Mouse (Mus musculus): ENCODE measurements at regions not wholly inside any gene's neighbourhood (a gene's known extent, or its start where the extent isn't known, plus 50 kb on each side); places are given as distances from the start of the nearest gene placed in this dataset.
"Not testable (repeated sequence)": the region's sequence is repeated elsewhere in the genome, so short reads cannot be mapped to it uniquely, and the experiment has no call there.

GRCm38 (mm10) chr8:51409123-51409522 is 2102.4 kb upstream of the Aga start:
- H3K27me3 ChIP-seq = no peaks in the 10 kb centered on the region
- H3K4me3 ChIP-seq = no peak overlapping the region
- H3K4me1 ChIP-seq = no peaks in the 10 kb centered on the region
- H3K9me3 ChIP-seq = no peaks in the 10 kb centered on the region
- no peaks in the 10 kb centered on the region for H3K36me3 ChIP-seq
- 13% methylated on average over 1 of the region's 1 CpGs for WGBS
- no peak overlapping the region for H3K4me2 ChIP-seq
- H3K9ac ChIP-seq = no peak overlapping the region
- no peak for ATAC-seq (ENCODE audit: borderline replicate concordance, extremely low read depth, low FRiP score, low TSS enrichment)
- H3K27ac ChIP-seq = no peak overlapping the region

- no peak for ATAC-seq (ENCODE audit: borderline replicate concordance, extremely low read depth, low FRiP score, low TSS enrichment)
- 69% methylated on average over 1 of the region's 1 CpGs for WGBS
- no peaks in the 10 kb centered on the region for H3K4me1 ChIP-seq
Measured at GRCm38 (mm10) chr8:51428443-51428842, 2083.1 kb upstream of the Aga start.

GRCm38 (mm10) chr8:51428851-51429250 is 2082.7 kb upstream of the Aga start:
- Histone ChIP-seq H3K27ac (no peak overlapping the region), H3K4me3 (no peak overlapping the region), H3K4me2 (no peak overlapping the region), H3K9me3 (no peaks in the 10 kb centered on the region), H3K9ac (no peak overlapping the region), H3K4me1 (no peaks in the 10 kb centered on the region), H3K36me3 (no peaks in the 10 kb centered on the region), H3K27me3 (no peaks in the 10 kb centered on the region)
- ATAC-seq (ENCODE audit: borderline replicate concordance, extremely low read depth, low FRiP score, low TSS enrichment) = no peak
- WGBS = 73% methylated on average over 3 of the region's 3 CpGs

More at GRCm38 (mm10) chr8:51428443-51428842, 2083.1 kb upstream of the Aga start:
- no peaks in the 10 kb centered on the region for H3K36me3 ChIP-seq
- no peak overlapping the region for H3K4me2 ChIP-seq
- no peak overlapping the region for H3K9ac ChIP-seq
- no peak overlapping the region for H3K4me3 ChIP-seq
- no peaks in the 10 kb centered on the region for H3K9me3 ChIP-seq
- no peaks in the 10 kb centered on the region for H3K27me3 ChIP-seq
- no peak overlapping the region for H3K27ac ChIP-seq

GRCm38 (mm10) chr8:51447636-51448035 is 2063.9 kb upstream of the Aga start:
- Histone ChIP-seq H3K4me3 (no peak overlapping the region), H3K27ac (no peak overlapping the region), H3K9ac (no peak overlapping the region), H3K36me3 (no peaks in the 10 kb centered on the region), H3K4me2 (no peak overlapping the region), H3K4me1 (no peaks in the 10 kb centered on the region), H3K27me3 (no peaks in the 10 kb centered on the region), H3K9me3 (no peaks in the 10 kb centered on the region)
- WGBS = 58% methylated on average over 5 of the region's 5 CpGs
- ATAC-seq (ENCODE audit: borderline replicate concordance, extremely low read depth, low FRiP score, low TSS enrichment) = no peak; the same call in 1 of the 2 replicates

GRCm38 (mm10) chr8:51448600-51448999 is 2062.9 kb upstream of the Aga start:
- 39% methylated on average over 2 of the region's 2 CpGs for WGBS
- no peak overlapping the region for H3K4me3 ChIP-seq
- H3K36me3 ChIP-seq = no peaks in the 10 kb centered on the region
- H3K27me3 ChIP-seq = no peaks in the 10 kb centered on the region
- H3K27ac ChIP-seq = no peak overlapping the region
- no peaks in the 10 kb centered on the region for H3K9me3 ChIP-seq
- no peak for ATAC-seq (ENCODE audit: borderline replicate concordance, extremely low read depth, low FRiP score, low TSS enrichment)
- H3K9ac ChIP-seq = no peak overlapping the region
- no peak overlapping the region for H3K4me2 ChIP-seq
- H3K4me1 ChIP-seq = no peaks in the 10 kb centered on the region

GRCm38 (mm10) chr8:51479406-51479805 is 2032.1 kb upstream of the Aga start:
- H3K9ac ChIP-seq = no peak overlapping the region
- H3K27ac ChIP-seq = no peak overlapping the region
- H3K36me3 ChIP-seq = no peaks in the 10 kb centered on the region
- no peak overlapping the region for H3K4me3 ChIP-seq
- H3K4me1 ChIP-seq = no peaks in the 10 kb centered on the region
- H3K4me2 ChIP-seq = no peak overlapping the region
- no peaks in the 10 kb centered on the region for H3K9me3 ChIP-seq
- 43% methylated on average over 3 of the region's 3 CpGs for WGBS
- no peaks in the 10 kb centered on the region for H3K27me3 ChIP-seq
- ATAC-seq (ENCODE audit: borderline replicate concordance, extremely low read depth, low FRiP score, low TSS enrichment) = no peak

GRCm38 (mm10) chr8:51502567-51502966 is 2009.0 kb upstream of the Aga start:
- Histone ChIP-seq H3K4me2 (no peak overlapping the region), H3K27ac (no peak overlapping the region), H3K4me3 (no peak overlapping the region), H3K36me3 (no peaks in the 10 kb centered on the region), H3K9ac (no peak overlapping the region), H3K9me3 (no peaks in the 10 kb centered on the region), H3K27me3 (no peaks in the 10 kb centered on the region), H3K4me1 (no peaks in the 10 kb centered on the region)
- WGBS = 74% methylated on average over 4 of the region's 4 CpGs
- no peak for ATAC-seq (ENCODE audit: borderline replicate concordance, extremely low read depth, low FRiP score, low TSS enrichment)

- H3K4me3 ChIP-seq = no peak overlapping the region
- no peak overlapping the region for H3K4me2 ChIP-seq
- no peak overlapping the region for H3K27ac ChIP-seq
- H3K27me3 ChIP-seq = no peaks in the 10 kb centered on the region
- H3K9ac ChIP-seq = no peak overlapping the region
- no peaks in the 10 kb centered on the region for H3K36me3 ChIP-seq
- WGBS = 26% methylated on average over 2 of the region's 2 CpGs
- H3K9me3 ChIP-seq = no peaks in the 10 kb centered on the region
- ATAC-seq (ENCODE audit: borderline replicate concordance, extremely low read depth, low FRiP score, low TSS enrichment) = peak; percentile 73; the same call in 1 of the 2 replicates
- no peaks in the 10 kb centered on the region for H3K4me1 ChIP-seq
Measured at GRCm38 (mm10) chr8:51523163-51523562, 1988.4 kb upstream of the Aga start.

GRCm38 (mm10) chr8:51553118-51553517 is 1958.4 kb upstream of the Aga start:
- whole genome bisulfite sequencing = 65% methylated on average over 3 of the region's 3 CpGs
- not testable (repeated sequence) for ATAC-seq (ENCODE audit: borderline replicate concordance, extremely low read depth, low FRiP score, low TSS enrichment); H3K4me1 ChIP-seq; H3K36me3 ChIP-seq; H3K4me3 ChIP-seq; H3K27ac ChIP-seq; H3K9ac ChIP-seq; H3K9me3 ChIP-seq; H3K4me2 ChIP-seq; H3K27me3 ChIP-seq

Data from lung, embryonic 15.5 days (tissue).